Mouse (Mus musculus) urinary bladder, postnatal 14 days (tissue): ENCODE data around the gene Sprr2j-ps.

ENCODE experiments used
- DNase-seq: peaks from one replicate; pipeline ENCODE4 v3.0.0; 2021; ENCODE audit warnings: low spot score

The Sprr2j-ps gene

GRCm38 (mm10) chr3:92417782-92418181, at the start of gene Sprr2j-ps:
Gene Sprr2j-ps, plus strand, starts transcription at chr3:92418082.
- no peak for DNase-seq

GRCm38 (mm10) chr3:92373613-92374012, 44.3 kb upstream of the Sprr2j-ps start:
- no peak for DNase-seq

GRCm38 (mm10) chr3:92385385-92385784, 32.5 kb upstream of the Sprr2j-ps start, which contains the start of gene Sprr2h:
Gene Sprr2h, plus strand, starts transcription at chr3:92385685.
- DNase-seq, result no peak

GRCm38 (mm10) chr3:92394301-92394700, 23.6 kb upstream of the Sprr2j-ps start:
- no peak for DNase-seq

GRCm38 (mm10) chr3:92407691-92408090, 10.2 kb upstream of the Sprr2j-ps start, which contains the start of gene Sprr2i:
Gene Sprr2i, plus strand, starts transcription at chr3:92407991.
- no peak for DNase-seq

GRCm38 (mm10) chr3:92429323-92429722, 11.4 kb downstream of the Sprr2j-ps start, which contains the start of gene Gm9774:
Gene Gm9774, minus strand, starts transcription at chr3:92429423.
- DNase-seq, result no peak

GRCm38 (mm10) chr3:92432282-92432681, 14.4 kb downstream of the Sprr2j-ps start, which contains the start of gene Sprr2k:
Gene Sprr2k, plus strand, starts transcription at chr3:92432582.
- no peak for DNase-seq

- no peak for DNase-seq
These were observed 20.8 kb downstream of the Sprr2j-ps start, which contains the start of gene Sprr1b for GRCm38 (mm10) chr3:92438689-92439088. Gene Sprr1b, minus strand, starts transcription at chr3:92438789.

GRCm38 (mm10) chr3:92440177-92440576, 22.3 kb downstream of the Sprr2j-ps start:
- DNase-seq, result no peak

GRCm38 (mm10) chr3:92455151-92455550, 37.3 kb downstream of the Sprr2j-ps start:
- DNase-seq, result no peak

GRCm38 (mm10) chr3:92458620-92459019, 40.7 kb downstream of the Sprr2j-ps start, which contains the start of gene Sprr3:
Gene Sprr3, minus strand, starts transcription at chr3:92458720.
- DNase-seq, result no peak

GRCm38 (mm10) chr3:92466576-92466975, 48.7 kb downstream of the Sprr2j-ps start:
- DNase-seq, result no peak

GRCm38 (mm10) chr3:92467424-92467823, 49.5 kb downstream of the Sprr2j-ps start:
- DNase-seq, result no peak
